Mouse (Mus musculus) left cerebral cortex, postnatal 25 days (tissue): ENCODE results near the gene Nav3. TPM values are rescaled to one million over a fixed set of nuclear protein-coding genes. Genes with fewer than 3 reads are reported as not detected.

ENCODE experiments used
- DNase-seq, 2 experiments: peaks; one replicate each; pipeline ENCODE4 v3.0.0; 2022; ENCODE audit warnings: low spot score in 2 of 2, mixed read lengths in 1 of 2
- intact Hi-C: fragments of 180-260 bp; cut with DNase I; formaldehyde crosslinking; loops from one replicate; pipeline ENCODE4 v1.15.1; 2025
- total RNA-seq, 2 experiments: library from RNA; stranded (reverse); gene quantifications; 2 replicates each; pipeline ENCODE4 v1.2.3; 2021

The Nav3 gene
- total RNA-seq, 2 experiments from 2014 or later = 167 to 170 TPM

DNA sequence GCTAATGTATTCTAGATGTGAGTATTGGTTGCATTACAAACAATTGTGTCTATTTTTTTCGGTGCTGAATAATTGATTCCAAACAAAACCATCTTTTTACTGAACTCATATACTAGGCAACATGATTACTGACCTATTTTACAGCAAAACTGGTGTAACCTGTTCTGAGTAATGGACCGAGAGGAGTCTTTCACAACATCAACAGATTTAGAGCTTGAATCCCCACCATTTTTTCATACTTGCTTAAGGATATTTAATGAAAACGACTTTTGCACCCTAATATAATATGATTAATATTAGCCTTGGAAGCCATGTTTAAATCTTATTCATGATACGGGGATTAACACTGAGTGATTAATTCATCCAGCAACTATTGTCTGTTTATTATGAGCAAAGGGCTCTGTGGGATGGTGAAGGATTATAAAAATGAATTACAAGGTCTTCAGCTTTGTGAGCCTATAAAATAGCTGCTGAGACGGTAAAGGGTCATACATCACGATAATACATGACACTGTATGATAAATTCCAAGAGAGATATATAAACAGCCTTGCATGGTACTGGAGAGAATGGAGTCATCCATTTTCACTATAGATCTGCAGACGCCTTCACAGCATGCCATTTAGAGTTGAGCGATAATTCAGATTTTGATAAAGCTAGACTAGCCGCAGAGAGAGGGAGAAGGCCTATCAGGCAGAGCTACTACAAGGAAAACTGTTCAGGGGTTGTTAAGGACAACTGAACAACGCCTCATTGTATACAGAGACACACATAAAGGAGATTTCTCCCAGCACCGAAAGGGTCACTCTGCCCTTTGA, 567.4 kb downstream of the Nav3 start:
- intact Hi-C loops = no loop called here

DNA sequence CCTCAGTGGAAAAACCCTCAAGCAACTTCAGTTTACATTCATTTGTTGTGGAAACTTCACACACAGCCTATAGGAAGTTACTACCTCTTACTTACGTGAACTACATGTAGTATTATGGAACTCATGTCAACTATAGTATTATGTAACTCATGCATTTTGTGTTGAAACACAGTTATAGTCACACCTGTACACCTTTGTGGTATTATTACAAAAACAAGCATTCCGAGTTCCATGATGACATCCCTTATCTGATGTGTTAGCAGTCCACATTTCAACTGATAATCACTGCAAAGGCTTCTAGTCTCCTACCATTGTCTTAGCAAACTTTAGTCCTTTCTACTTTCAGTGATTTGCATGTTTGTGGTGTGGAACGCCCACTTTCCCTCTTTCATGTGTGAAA, 568.8 kb downstream of the Nav3 start:
- no peak for DNase-seq
- intact Hi-C loops = no loop called here

More for the DNA sequence above, 567.4 kb downstream of the Nav3 start:
- no peak for DNase-seq

DNA sequence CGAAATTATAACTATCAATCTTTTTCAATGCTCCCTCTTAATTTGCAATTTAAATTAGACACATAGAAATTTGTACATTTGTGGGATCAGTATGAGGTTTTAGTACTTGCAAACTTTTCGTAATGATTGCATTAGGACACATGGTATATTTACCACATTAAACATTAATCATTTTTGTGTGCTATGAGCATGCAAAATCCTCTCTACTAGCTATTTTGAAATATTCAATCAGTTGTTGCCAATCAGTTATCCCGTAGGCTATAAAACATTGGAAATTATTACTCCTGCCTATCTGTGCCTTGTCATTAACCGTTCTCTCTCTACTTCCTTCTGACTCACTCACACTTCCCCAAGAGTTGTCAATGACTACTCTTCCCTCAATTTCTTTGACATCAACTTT, 579.9 kb downstream of the Nav3 start:
- intact Hi-C loops = no loop called here
- DNase-seq = no peak

DNA sequence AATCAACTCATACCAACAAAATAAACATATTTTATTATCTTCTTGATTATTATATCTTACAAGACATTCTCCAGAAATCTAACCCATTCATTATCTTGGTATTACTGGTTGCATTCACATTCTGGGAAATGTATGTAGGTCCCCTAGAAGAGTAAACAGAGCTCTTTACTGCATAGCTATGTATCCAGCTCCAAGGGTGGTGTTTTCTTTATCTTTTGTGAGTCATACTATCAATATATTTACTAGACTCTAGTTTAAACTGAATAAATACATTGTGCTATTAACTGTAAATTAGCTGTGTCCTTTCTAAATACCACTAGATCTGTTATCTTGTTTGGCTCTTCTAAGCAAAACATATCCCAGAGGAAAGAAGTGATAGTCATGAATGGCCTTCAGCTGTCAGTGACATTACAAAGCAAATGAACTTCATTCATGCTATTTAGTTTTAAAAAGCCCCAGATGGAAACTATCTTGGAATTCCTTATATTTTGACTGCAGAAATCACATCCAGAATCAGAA, 580.6 kb downstream of the Nav3 start:
- intact Hi-C loops = no loop called here
- no peak for DNase-seq

DNA sequence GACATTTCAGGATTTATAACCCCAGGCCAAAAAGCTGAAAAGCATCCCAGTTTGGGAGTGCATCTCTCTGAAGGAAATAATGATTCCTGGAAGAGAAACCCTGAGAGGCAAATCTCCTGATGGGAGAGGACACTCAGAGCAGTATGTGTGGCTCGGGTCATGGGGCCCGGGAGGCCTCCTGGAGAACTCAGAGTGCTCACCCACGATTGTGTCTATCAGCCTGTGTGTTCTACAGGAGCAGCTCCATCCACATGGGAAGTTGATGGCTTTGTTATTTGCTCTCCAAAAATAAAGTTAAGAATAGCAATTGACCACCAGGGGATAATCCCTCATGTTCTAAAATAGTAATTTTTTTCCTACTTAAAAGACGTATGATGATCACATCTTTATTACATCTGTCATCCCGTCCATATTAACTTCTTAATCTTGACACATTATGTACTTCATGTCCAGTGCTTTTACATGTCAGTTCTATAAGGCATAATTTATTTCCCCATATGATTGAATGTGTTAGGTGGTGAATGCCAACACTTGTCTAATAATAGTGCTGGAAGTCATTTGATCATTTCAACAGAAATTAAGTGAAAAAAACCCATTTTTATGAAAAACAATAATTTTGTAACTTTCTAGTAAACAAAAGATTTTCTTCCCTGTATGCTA, 581.2 kb downstream of the Nav3 start:
- intact Hi-C loops = no loop called here
- DNase-seq = no peak

DNA sequence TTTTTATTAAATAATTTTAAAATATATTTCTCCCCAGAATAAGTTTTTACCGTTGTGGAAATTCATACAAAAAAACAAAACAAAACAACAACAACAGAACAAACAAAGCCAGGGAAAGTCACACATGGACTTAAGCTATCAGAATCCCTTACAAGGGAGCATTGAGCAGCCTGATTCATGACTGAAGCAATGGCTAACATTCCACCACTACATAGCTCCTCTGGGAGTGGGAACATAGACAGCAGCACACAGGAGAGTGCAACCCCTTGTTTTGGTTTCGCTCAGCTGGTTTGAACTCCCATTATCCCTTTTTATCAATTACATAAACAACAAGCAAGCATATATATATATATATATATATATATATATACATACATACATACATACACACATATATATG, 589.9 kb downstream of the Nav3 start:
- no peak for DNase-seq
- intact Hi-C loops = no loop called here

DNA sequence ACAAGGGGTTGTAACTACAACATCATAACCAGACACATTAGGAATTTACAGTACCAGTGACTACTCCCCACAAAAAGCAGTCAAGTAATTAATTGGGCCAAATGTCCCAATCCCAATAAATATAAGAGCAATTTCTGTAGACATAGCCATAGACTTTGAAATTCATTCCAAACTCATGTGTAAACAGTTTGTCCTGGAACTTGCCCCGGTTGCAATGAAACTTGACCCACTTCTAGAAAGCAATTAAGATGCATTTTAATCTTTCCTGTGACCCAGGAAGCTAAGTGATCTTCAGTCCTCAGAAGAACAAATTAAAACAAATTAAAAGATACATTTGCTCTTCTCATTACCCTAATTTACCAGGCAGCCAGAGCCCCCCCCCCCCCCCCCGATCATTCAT, 590.6 kb downstream of the Nav3 start:
- DNase-seq = no peak
- intact Hi-C loops = no loop called here

DNA sequence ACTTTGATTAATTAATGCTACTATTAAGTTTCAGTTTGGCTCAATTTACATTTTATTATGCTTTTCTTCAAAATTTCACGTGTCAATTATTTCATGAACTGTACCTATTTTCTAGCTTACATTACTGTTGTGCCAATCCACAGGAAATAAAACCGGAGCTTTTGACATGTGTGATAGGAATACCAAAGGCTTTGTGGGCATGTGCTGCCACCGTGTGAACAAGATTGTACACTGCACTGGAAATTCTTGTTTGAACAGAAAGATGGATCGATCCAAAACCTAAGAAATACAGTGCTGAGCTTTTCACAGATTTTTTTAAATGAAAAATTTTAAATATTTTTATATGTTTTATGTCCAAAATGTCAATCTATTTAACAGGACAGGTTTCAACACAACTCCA, 591.3 kb downstream of the Nav3 start:
- intact Hi-C loops = no loop called here
- peak in 1 of 2 experiments; percentile 70 for DNase-seq

DNA sequence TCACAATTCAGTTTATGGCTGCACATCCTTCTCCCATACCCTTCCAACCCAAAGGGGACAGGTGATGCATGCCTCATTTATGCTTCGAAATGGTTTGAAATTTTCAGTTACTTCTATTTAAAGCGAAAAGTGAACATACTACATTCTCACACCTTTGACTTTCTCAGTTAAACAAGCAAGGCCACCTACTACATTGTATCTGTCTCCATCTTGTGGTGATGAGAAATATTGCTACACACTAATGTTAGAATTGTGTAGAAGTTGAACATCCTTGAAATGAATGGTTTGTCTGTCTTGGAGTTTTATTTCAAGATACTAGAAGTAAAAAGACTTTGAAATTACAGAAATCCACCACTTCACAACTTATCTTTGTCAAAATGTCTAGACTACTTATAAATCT, 594.7 kb downstream of the Nav3 start:
- DNase-seq = peak in 1 of 2 experiments; percentile 49
- intact Hi-C loops = loop anchor here (1.0 kb wide), 1 partner anchor 96 kb away; no protein-coding TSS in a partner anchor

DNA sequence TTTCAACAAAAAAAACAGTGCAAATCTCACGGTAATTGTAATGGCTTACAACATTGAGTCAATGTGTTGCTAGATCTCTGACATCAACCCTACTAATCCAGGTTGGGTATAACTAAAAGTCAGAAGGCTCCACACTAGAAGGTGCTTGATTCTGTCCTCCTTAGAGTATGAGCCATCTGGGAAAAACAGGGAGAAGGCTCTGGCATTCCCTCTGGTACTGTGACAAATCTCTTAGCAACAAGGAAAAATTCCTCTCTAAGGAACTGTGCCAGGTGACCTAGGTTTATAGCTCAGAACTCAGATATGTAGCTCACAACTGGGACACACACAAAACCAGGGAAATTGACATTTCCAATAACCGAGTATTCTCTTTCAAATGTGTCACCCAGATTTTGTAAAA, 597.4 kb downstream of the Nav3 start:
- no peak for DNase-seq
- intact Hi-C loops = no loop called here

DNA sequence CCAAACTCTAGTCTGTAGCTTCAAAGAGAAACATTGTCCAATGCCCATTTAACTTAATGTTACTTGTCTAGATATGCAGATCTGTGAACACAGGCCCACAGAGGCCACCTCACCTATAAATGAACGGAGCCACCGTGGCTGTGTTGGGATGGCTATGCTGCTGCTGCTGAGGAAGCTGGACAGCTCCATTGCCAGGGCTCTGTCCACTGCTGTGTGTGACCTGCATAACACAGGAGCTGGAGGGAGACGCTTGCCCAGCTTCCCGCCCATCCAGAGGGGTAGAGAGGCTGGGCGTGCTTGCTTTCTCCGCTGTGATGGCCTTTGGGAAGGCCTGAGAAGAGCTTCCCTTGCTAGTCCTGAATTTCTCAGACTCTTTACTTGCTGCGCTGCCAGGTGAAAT, 603.6 kb downstream of the Nav3 start:
- intact Hi-C loops = no loop called here

DNA sequence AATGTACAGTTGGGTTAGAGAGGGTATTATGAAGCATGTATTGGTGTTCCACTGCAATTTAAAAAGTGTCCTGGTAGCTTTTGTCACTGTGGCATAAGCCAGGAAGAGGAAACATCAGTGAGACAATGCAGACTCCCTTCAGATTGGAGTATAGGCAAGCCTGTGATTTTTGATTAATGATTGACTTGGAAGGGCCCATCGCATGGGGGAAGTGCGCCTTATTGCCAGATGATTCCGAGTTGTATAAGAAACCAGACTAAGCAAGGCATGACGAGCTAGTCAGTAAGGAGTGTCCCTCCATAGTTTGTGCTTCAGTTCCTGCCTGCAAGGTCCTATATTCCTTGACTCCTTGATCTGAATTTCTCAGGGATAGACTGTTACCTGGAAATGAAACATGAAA, 608.4 kb downstream of the Nav3 start:
- DNase-seq = no peak
- intact Hi-C loops = no loop called here

More for the DNA sequence above, 603.6 kb downstream of the Nav3 start:
- no peak for DNase-seq

DNA sequence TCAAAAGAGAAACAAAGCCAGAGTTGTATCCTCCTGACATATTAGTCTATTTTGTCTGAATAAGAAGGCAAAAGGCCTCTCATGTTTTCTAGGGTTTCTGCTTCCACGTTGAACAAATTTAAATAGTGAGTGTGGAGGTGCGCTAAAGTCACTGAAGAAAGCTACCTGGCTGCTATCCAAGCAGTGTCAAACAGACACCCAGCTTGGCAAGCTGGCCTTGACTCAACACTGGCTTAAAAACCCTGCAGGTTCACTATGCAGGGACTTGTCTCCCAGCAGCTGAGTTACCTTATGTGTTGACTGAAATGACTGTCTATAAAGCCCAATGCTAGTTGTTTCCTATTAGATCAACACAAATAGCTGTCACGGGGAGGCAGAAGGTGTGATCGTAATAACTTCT, 612.3 kb downstream of the Nav3 start:
- intact Hi-C loops = no loop called here
- no peak for DNase-seq

DNA sequence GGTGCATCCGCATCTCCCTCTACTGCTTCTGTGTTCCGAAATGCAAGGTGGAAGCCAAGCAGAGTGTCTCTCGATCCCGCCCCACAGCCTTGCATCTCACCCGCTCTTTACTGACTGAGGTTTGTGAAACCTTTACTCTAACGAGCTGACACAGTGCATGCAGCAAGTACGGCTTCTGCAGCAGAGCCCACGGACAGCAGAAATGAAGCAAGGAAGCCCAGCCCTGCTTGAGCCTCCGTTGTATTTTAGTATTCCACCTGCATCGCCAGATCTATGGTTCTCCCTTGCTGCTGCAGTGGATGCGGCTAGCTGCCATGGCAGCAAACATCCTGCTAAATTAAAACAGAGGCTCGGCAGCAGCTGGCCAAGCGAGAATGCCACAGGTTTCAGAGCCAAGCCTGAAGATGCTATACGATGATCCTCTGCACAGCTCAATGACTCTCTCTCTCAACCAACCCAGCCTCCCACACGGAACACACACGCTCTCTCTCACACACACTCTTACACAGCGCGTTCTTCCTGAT, 623.2 kb downstream of the Nav3 start:
- intact Hi-C loops = no loop called here
- DNase-seq = peak; percentile 59 to 83

DNA sequence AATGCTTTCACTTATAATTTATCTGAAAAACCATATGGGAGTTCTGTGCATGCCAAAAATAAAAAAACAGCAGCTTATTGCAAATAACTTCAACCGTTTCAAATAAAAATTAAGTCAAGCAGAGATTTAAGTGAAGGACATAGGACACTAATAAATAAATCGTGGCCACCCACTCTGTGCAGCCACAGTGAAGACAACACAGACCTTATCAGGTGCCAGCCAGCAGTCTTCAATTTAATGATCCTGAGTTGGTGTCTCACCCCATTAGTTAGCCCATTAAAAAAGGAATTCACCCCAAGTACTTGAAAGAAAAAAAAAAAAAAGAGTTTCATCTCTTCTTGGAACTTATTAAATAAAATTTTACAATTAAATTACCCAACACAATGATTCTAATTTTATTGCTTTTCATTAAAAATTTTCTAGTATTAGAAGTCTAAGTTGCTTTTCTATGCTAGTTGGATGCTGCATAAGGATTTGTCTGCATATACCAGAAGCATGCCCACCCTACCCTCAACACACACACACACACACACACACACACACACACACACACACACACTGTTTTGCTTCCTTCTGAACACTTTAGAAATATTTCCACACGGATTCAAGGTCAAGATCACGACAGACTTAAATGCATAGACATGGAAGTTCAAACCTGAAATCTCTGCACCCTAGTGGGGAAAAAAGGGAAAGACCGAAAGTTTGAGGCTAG, 649.1 kb downstream of the Nav3 start:
- DNase-seq = no peak
- intact Hi-C loops = no loop called here

DNA sequence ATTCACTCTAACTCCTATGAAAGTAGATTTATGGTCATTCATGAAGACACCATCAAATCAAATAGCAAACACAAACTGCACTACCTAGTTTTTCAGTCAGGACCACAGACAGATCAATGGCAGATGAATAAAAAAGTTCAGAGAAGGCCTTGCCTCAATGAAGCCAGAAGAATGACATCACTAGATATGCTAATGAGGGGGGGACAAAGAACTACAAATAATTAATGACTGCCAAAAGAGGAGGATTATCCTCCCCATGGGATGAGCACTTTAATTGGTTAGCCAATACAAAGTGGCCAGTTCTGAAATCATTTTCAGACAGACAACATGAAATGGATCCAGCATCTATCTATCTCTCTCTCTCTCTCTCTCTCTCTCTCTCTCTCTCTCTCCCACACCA, 652.6 kb downstream of the Nav3 start:
- intact Hi-C loops = no loop called here

DNA sequence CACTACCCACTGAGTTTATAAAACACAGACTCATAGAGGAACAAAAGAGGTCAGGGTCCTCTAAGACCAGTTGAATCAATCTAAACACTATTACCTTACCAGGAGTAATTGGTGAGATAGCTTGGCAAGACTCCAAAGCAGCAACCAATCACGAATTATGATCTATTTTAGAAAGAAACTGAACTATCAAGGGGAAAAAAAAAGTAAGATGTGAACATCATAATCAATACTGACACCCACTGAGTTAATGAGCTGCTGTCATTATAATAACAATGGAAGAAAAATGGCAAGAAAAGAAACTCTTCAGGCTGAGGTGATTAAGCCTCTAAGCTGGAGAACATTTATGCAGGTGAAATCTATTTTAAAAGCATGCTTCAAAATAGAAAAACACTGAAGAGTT, 653.8 kb downstream of the Nav3 start:
- intact Hi-C loops = no loop called here
- DNase-seq = no peak

More for the DNA sequence above, 652.6 kb downstream of the Nav3 start:
- DNase-seq = no peak

DNA sequence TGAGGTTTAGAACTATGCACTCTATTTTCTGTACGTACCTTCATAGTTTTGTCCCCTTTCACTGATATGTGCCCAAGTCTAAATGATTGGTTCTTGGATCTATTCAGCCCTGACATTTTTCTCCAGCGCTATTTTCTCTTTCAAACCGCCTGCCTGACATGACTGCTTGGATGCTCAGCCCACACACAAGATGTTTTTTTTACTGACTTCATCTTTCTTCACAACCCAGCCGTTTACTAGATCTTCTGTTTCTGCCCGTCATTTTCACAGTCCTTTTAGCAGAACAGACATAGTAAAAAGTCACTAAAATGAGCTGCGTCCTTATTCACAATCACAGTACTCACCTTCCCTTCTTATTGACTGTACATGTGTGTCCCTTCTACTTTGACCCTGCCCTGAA, 656.8 kb downstream of the Nav3 start:
- peak in 1 of 2 experiments; percentile 79 for DNase-seq
- intact Hi-C loops = no loop called here

DNA sequence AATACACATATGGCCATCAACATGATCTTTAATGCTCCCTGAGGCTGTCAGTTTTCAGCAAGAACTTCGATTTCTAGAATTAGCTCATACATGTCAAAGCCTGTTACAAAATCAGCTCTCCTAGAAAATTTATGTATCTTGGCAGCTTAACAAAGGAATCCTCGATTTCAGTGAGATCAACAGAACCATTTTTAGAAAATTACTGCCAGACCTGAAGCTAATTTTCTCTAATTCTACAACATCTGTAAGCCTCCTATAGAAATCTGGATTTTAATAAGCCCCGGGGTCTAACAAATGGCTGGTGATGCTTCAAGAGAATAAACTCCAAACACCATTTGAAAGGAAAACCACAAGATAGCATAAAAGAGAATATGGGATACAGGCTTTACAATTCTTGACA, 659.0 kb downstream of the Nav3 start:
- intact Hi-C loops = no loop called here
- DNase-seq = no peak

DNA sequence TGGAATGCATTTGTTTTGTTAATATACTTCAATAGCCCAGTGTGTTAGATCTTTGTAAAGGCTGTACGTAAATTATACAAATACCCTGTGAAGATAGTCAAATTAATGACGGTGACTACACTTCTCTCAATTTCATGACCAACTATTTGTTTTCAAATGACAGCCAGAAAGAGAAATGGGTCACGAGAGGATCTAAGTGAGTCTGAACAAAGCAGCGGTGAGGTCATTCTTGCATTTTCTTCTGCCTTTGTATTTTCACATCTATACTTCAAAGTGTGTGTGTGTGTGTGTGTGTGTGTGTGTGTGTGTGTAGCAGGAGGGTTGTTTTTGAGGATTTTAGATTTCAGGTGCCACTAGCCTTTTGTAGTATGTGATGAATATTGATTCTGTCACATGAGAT, 662.5 kb downstream of the Nav3 start:
- DNase-seq = no peak
- intact Hi-C loops = no loop called here
